ENCODE assay signal across 23 mouse cellular contexts in the genomic region with DNA sequence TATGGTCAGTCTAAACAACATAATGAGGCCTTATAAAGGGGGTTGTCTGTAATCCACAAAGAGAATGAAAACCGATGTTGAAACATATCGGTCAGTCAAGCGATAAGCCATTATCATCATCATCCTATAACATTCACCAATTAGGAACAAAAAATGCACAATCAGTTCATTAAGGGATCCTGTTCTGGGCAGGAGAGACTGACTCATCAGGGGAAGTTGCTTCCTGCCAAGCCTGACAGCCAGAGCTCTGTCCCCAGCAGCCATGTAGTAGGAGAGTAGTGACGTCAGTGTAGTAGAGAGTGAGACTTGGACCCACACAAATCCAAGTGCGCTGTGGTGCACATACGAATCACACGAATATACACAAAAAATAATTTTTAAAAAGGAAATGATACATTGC. TPM values are rescaled to one million over a fixed set of nuclear protein-coding genes. Genes with fewer than 3 reads are reported as not detected.
DNase-seq lines count a peak whose midpoint lies in the region; ATAC-seq and TF ChIP-seq lines count a peak whose summit lies in the region.
"Had no signal": no experiment of that assay in that cellular context is flagged by ENCODE, and none has a peak within 500 bp of the region (broad histone marks: within the 10 kb centered on the region; RNA-seq: fewer than 3 reads in every experiment).

No protein-coding gene starts in this region.

- H3K9ac ChIP-seq in liver, postnatal 0 days (replicated peaks), result no peak overlapping the region
- H3K9ac ChIP-seq in liver, embryonic 11.5 days (ENCODE audit: low read depth, low read length), result no peak overlapping the region
- H3K9ac ChIP-seq: forebrain, embryonic 13.5 days; forebrain, postnatal 0 days; heart, embryonic 15.5 days; hindbrain, embryonic 13.5 days had no signal

- no peak for ATAC-seq in liver, postnatal 0 days
- no peak for ATAC-seq in liver, embryonic 11.5 days (replicated peaks; ENCODE audit: low FRiP score)
- 0 out of 2 replicates have a peak, but pooled peaks have one; percentile 44 for ATAC-seq in megakaryocyte progenitor cell, adult 5-6 weeks (replicated peaks; ENCODE audit: poor library complexity)
- ATAC-seq: CD4-positive, CD25-positive, alpha-beta regulatory T cell, adult 4 months; forebrain, embryonic 13.5 days; forebrain, postnatal 0 days; hindbrain, postnatal 0 days had no signal

- no peak overlapping the region for H3K27ac ChIP-seq in liver, postnatal 0 days (ENCODE audit: low read depth)
- H3K27ac ChIP-seq in liver, embryonic 11.5 days (ENCODE audit: low read depth, low read length), result no peak overlapping the region
- H3K27ac ChIP-seq: embryonic facial prominence, embryonic 10.5 days; forebrain, embryonic 13.5 days; heart, embryonic 15.5 days; hindbrain, embryonic 13.5 days; hindbrain, postnatal 0 days had no signal

- no peaks in the 10 kb centered on the region for H3K36me3 ChIP-seq in liver, postnatal 0 days (replicated peaks; ENCODE audit: insufficient read depth, low read length)
- H3K36me3 ChIP-seq in liver, embryonic 11.5 days (ENCODE audit: control insufficient read depth, insufficient read depth, low read length), result no peaks in the 10 kb centered on the region
- H3K36me3 ChIP-seq: embryonic facial prominence, embryonic 10.5 days; G1E; heart, embryonic 15.5 days; hindbrain, embryonic 13.5 days had no signal

- no peak for TF ChIP-seq CTCF in liver, postnatal 0 days (IDR thresholded peaks at IDR 0.05; ENCODE audit: low read depth)

- H3K4me2 ChIP-seq in liver, postnatal 0 days (ENCODE audit: low read depth, low read length), result no peak overlapping the region
- no peak overlapping the region for H3K4me2 ChIP-seq in liver, embryonic 11.5 days
- H3K4me2 ChIP-seq: forebrain, embryonic 13.5 days; heart, embryonic 11.5 days; heart, embryonic 15.5 days; hindbrain, embryonic 13.5 days had no signal

- WGBS in liver, postnatal 0 days (ENCODE audit: insufficient replicate concordance), result 71% methylated on average over 7 of the region's 7 CpGs
- 77% methylated on average over 7 of the region's 7 CpGs for WGBS in liver, embryonic 11.5 days

- H3K4me3 ChIP-seq in liver, postnatal 0 days (ENCODE audit: low read depth, low read length), result no peak overlapping the region
- H3K4me3 ChIP-seq in liver, embryonic 11.5 days (ENCODE audit: low read depth, low read length), result no peak overlapping the region
- H3K4me3 ChIP-seq: embryonic facial prominence, embryonic 10.5 days; forebrain, embryonic 13.5 days; heart, embryonic 15.5 days; hindbrain, embryonic 13.5 days had no signal

- no peak for TF ChIP-seq EP300 in liver, postnatal 0 days (IDR thresholded peaks at IDR 0.05; ENCODE audit: low read depth)

- H3K27me3 ChIP-seq in liver, postnatal 0 days (ENCODE audit: insufficient read depth, low read length), result no peaks in the 10 kb centered on the region
- H3K27me3 ChIP-seq in liver, embryonic 11.5 days (replicated peaks; ENCODE audit: control insufficient read depth, insufficient read depth, low read length), result no peaks in the 10 kb centered on the region
- H3K27me3 ChIP-seq: heart, embryonic 15.5 days had no signal

- 0 out of 2 replicates have a peak, but pooled peaks cover 3% of the 10 kb centered on the region for H3K4me1 ChIP-seq in liver, postnatal 0 days (ENCODE audit: insufficient read depth)
- peaks cover 5% of the 10 kb centered on the region; the same call in 1 of the 2 replicates for H3K4me1 ChIP-seq in liver, embryonic 11.5 days (replicated peaks; ENCODE audit: control insufficient read depth, insufficient read depth, low read length)

- H3K9me3 ChIP-seq in liver, postnatal 0 days (ENCODE audit: low read length), result no peaks in the 10 kb centered on the region
- no peaks in the 10 kb centered on the region for H3K9me3 ChIP-seq in liver, embryonic 11.5 days (ENCODE audit: control insufficient read depth, low read length)
- H3K9me3 ChIP-seq: embryonic facial prominence, embryonic 10.5 days; forebrain, embryonic 13.5 days; G1E; heart, embryonic 15.5 days; hindbrain, embryonic 13.5 days had no signal

- DNase-seq in liver, postnatal 0 days, result peak; percentile 9
- no peak for DNase-seq in liver, embryonic 11.5 days (ENCODE audit: low spot score)
- peak; percentile 91 for DNase-seq in 416B (ENCODE audit: low read depth)
- peak; percentile 78 for DNase-seq in Muller cell, postnatal 12 days (ENCODE audit: inconsistent ontology term)
- no peak for DNase-seq in ovary, postnatal 10 days (ENCODE audit: low spot score)
- no peak for DNase-seq in kidney, adult 18-20 months
- DNase-seq: adrenal gland, adult 2 months; B cell, adult 2 months; cerebellum, adult 11-12 months; cerebellum, adult 9-10 months; cerebellum, postnatal 36 days; forebrain, postnatal 0 days; gastrocnemius, postnatal 14 days; heart, postnatal 14 days had no signal

RNA-seq across cellular contexts. Expression of gene Srp14, which starts 27.6 kb away (rescaled TPM):
- 101 and 107 TPM in 2 replicates for polyA plus RNA-seq in liver, postnatal 0 days (2015; fragmentation: Nextera tagmentation; extraction: Ambion mirVana)
- 184 and 195 TPM in 2 replicates for polyA plus RNA-seq in liver, embryonic 11.5 days (2014; fragmentation: Nextera tagmentation; extraction: Ambion mirVana)
- total RNA-seq in megakaryocyte progenitor cell, adult 5-6 weeks (2015), result 166 and 168 TPM in 2 replicates
- 203 and 225 TPM in 2 replicates for total RNA-seq in megakaryocyte progenitor cell, adult 5-6 weeks (2017)

RNA-seq across cellular contexts. Expression of gene Bmf, which starts 42.4 kb away (rescaled TPM):
- 1.3 TPM in 2 replicates for polyA plus RNA-seq in liver, postnatal 0 days (2015; fragmentation: Nextera tagmentation; extraction: Ambion mirVana)
- polyA plus RNA-seq in liver, embryonic 11.5 days (2014; fragmentation: Nextera tagmentation; extraction: Ambion mirVana), result 1.0 and 1.9 TPM in 2 replicates
- 0.20 and 0.56 TPM in 2 replicates for total RNA-seq in megakaryocyte progenitor cell, adult 5-6 weeks (2015)
- 0.51 and 0.71 TPM in 2 replicates for total RNA-seq in megakaryocyte progenitor cell, adult 5-6 weeks (2017)
- polyA plus RNA-seq: G1E had no signal

Comparison
In these comparisons a context has a peak if more than half of its experiments do, and no peak if none do; other contexts are left out.
1. DNase-seq: peak in liver, postnatal 0 days (single experiment), 416B (single experiment) and Muller cell, postnatal 12 days (single experiment); none in liver, embryonic 11.5 days (single experiment), ovary, postnatal 10 days (single experiment) and kidney, adult 18-20 months (single experiment).